Mouse (Mus musculus) ES-Bruce4 (cell line): Measurements from ENCODE around the gene Fkbp5. TPM values are rescaled to one million over a fixed set of nuclear protein-coding genes. Genes with fewer than 3 reads are reported as not detected.

Experiments used
- H3K27ac ChIP-seq: 2 replicates; pipeline ENCODE4 v1.5.1; 2012; ENCODE audit warnings: low read length, inconsistent platforms; ENCODE audit not compliant: insufficient read depth
- H3K27me3 ChIP-seq: 2 replicates; pipeline ENCODE4 v1.6.1; 2012; ENCODE audit warnings: mild to moderate bottlenecking, low read length, inconsistent platforms; ENCODE audit not compliant: control insufficient read depth, poor library complexity, insufficient read depth, severe bottlenecking
- H3K36me3 ChIP-seq: 2 replicates; pipeline ENCODE4 v1.6.1; 2012; ENCODE audit warnings: inconsistent platforms, mild to moderate bottlenecking, low read length, moderate library complexity; ENCODE audit not compliant: control insufficient read depth, poor library complexity, insufficient read depth, severe bottlenecking
- H3K4me1 ChIP-seq: one replicate; pipeline ENCODE4 v1.8.1; 2011; ENCODE audit warnings: low read length; ENCODE audit not compliant: control insufficient read depth, insufficient read depth
- H3K4me3 ChIP-seq: 2 replicates; pipeline ENCODE4 v1.5.1; 2011; ENCODE audit warnings: low read depth, mild to moderate bottlenecking, low read length
- H3K9ac ChIP-seq: 2 replicates; pipeline ENCODE4 v1.6.1; 2012; ENCODE audit warnings: low read depth, mild to moderate bottlenecking, inconsistent platforms; ENCODE audit not compliant: poor library complexity, severe bottlenecking
- H3K9me3 ChIP-seq: replicated peaks from 2 replicates; pipeline ENCODE4 v1.6.1; 2012; ENCODE audit warnings: mild to moderate bottlenecking, low read length, inconsistent platforms; ENCODE audit not compliant: control insufficient read depth, poor library complexity, insufficient read depth, severe bottlenecking
- CTCF ChIP-seq: IDR thresholded peaks from one replicate; pipeline ENCODE4 v1.8.1; 2011; ENCODE audit warnings: low read depth, low read length
- EP300 ChIP-seq: IDR thresholded peaks from 2 replicates; pipeline ENCODE4 v1.6.1; 2011; ENCODE audit warnings: low read depth, low read length; ENCODE audit not compliant: insufficient read depth
- POLR2A ChIP-seq: IDR thresholded peaks from one replicate; pipeline ENCODE4 v1.8.1; 2011; ENCODE audit warnings: low read length; ENCODE audit not compliant: insufficient read depth
- polyA plus RNA-seq: library from polyadenylated mRNA; stranded (reverse); fragments of >200 nt; gene quantifications from 2 replicates; pipeline ENCODE4 v1.2.4, GENCODE M21; 2011; ENCODE audit warnings: low read depth; ENCODE audit not compliant: missing spikeins, insufficient read depth, insufficient read length

The Fkbp5 gene
- polyA plus RNA-seq, 1 experiment = 67.1 TPM

DNA sequence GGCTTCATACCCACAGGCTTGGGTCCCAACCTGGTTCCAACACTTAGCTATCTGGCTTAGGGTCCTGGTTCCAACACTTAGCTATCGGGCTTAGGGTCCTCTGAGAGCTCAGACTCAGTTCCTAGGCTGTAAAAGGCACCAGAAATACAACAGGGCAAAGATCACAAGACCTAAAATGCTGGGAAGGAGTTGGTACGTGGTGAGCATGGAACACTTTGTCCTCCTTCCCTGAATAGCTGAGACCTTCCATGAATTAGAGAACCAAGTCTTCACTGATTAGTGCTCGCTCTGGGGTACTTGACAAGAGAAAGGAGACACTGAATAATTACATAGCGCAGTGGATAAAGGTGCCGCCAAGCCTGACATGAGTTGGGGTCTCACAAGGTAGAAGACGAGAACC, 4.6 kb upstream of the Fkbp5 start:
- Histone ChIP-seq H3K9ac (no peak overlapping the region), H3K9me3 (no peaks in the 10 kb centered on the region), H3K4me1 (peaks cover 6% of the 10 kb centered on the region), H3K27me3 (no peaks in the 10 kb centered on the region), H3K4me3 (no peak overlapping the region), H3K27ac (no peak overlapping the region), H3K36me3 (no peaks in the 10 kb centered on the region)
- no peak for TF ChIP-seq EP300

DNA sequence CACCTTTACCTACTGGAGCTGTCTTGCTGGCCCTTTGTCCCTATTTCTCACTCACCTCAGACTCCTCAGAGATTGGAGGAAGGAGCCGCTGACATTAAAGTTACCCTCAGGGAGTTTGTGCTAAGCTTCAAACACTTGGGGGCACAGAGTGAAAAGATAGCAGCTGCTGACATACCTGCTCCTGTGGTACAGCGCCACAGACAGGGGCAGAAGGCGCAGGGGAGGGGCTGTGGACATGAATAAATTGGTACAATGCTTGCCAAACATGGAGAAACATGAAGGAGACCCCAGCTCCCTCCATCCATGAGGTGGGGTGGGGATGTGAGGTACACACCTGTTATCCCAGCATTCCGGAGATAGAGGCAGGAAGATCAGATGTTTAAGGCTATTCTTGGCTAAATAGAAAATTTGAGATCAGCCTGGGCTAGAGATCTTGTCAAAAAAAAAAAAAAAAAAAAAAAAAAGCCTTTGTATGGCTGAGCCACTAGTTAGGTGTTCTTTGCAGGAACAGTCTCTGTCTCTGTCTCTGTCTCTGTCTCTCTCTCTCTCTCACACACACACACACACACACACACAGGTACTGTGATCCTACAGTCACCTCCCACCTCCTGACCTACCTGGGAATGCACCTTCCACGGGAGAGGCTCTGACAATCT, 3.9 kb upstream of the Fkbp5 start:
- TF ChIP-seq EP300 (no peak), CTCF (no peak), POLR2A (no peak)
- Histone ChIP-seq H3K9me3 (no peaks in the 10 kb centered on the region), H3K27me3 (no peaks in the 10 kb centered on the region), H3K36me3 (no peaks in the 10 kb centered on the region), H3K9ac (no peak overlapping the region), H3K4me3 (no peak overlapping the region), H3K27ac (no peak overlapping the region), H3K4me1 (peaks cover 6% of the 10 kb centered on the region)

DNA sequence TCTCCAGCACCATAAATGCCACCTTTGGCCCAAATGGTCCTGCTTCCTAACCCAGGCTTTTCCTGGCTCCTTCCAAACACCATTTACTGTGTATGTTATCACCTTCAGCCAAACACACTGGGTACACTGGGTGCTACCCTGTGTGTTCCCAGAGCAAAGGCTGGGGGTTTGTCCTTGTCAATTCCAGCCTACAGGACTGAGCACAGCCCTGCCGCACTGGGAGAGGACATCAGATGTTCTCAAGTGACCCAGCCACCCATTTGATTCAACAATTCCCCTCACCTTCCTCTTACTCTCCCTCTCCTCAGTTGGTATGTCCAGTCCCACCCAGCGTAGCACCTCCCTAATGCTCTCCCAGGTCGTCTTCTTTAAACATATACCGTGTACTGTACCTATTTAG, 3.2 kb upstream of the Fkbp5 start:
- TF ChIP-seq POLR2A (no peak), EP300 (no peak), CTCF (no peak)
- no peak overlapping the region for H3K27ac ChIP-seq
- H3K36me3 ChIP-seq = no peaks in the 10 kb centered on the region
- no peak overlapping the region for H3K4me3 ChIP-seq
- no peaks in the 10 kb centered on the region for H3K9me3 ChIP-seq
- H3K27me3 ChIP-seq = no peaks in the 10 kb centered on the region
- H3K9ac ChIP-seq = no peak overlapping the region
- peaks cover 6% of the 10 kb centered on the region for H3K4me1 ChIP-seq

DNA sequence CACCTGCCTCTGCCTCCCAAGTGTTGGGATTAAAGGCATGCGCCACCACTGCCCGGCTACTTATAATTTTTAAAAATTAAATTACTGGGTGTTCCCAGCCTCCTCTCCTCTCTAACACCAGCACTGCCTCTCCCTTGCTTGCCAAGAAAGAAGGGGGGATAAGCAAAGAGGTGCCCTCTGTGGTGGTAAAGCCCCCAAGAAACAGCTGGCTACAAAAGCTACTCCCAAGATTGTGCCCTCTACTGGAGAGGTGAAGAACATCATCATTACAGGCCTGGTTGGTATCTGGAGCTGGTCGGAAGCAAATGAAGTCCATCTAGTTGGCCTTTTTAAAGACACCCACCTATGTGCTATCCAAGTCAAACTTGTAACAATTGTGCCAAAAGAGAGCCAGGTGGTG, 2.5 kb upstream of the Fkbp5 start:
- H3K4me3 ChIP-seq = no peak overlapping the region
- peaks cover 6% of the 10 kb centered on the region for H3K4me1 ChIP-seq
- no peaks in the 10 kb centered on the region for H3K9me3 ChIP-seq
- H3K27me3 ChIP-seq = no peaks in the 10 kb centered on the region
- H3K9ac ChIP-seq = no peak overlapping the region
- no peak for TF ChIP-seq POLR2A
- TF ChIP-seq CTCF = peak; percentile 23
- H3K36me3 ChIP-seq = no peaks in the 10 kb centered on the region
- no peak overlapping the region for H3K27ac ChIP-seq

DNA sequence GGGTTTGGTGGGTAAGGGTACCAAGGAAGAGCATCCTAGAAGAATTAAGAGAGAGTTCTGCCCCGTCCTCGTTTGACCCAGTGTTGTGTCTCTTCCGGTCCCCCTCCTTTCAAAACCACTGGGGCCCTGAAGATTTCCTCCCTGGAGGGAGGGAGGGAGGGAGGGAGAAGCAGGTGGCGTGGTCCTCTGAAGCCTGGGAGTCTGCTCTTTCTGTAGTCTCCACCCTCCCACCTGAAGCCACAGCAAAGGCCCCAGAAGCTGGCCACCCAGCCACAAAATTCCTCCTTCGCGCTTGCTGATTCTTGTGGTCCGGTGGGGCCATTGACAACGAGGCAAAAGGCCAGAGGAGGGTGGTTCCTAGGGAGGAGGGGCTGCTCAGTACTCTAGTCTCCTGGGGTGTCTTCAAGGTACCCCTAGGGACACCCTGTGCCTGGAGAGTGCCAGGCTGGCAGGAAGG, 1.3 kb upstream of the Fkbp5 start:
- TF ChIP-seq POLR2A (no peak), EP300 (no peak), CTCF (no peak)
- H3K36me3 ChIP-seq = no peaks in the 10 kb centered on the region
- H3K9me3 ChIP-seq = no peaks in the 10 kb centered on the region
- H3K9ac ChIP-seq = peak overlapping the region; percentile 71
- H3K4me3 ChIP-seq = peak overlapping the region; percentile 49
- H3K27me3 ChIP-seq = no peaks in the 10 kb centered on the region
- peak overlapping the region; percentile 23 for H3K27ac ChIP-seq
- peaks cover 2% of the 10 kb centered on the region for H3K4me1 ChIP-seq

DNA sequence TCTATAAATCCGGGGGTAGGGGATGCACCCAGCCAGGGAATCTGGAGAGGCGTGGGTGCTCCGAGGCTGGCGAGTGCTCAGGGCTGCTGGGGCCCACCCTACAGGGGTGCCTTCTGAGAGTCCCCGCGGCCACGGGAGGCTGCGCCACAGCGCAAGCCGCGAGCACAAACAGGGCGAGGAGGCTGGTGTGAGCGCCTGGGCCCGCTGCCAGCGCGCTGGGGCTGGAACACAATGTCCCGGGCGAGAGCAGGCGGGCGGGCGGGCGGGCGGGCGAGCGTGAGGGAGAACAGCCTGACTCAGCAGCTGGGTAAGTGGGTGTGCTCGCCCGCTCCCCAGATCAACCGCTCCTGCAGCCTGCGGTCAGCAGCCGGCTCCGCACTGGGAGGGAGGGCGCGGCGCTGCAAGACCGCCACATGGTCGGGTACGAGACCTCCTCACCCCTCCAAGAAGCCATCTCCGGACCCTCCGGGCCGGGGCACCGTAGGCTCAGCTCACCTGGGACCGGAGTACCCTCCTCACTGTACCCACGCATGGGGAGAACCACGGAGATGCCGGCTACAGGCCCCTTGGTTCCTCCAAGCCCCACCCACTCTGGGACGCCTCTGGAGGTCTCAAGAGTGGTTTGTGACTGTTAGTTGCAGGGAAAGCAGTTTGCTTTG, 758 bp upstream of the Fkbp5 start:
- Histone ChIP-seq H3K9ac (peak overlapping the region; percentile 71), H3K4me3 (peak overlapping the region; percentile 49), H3K27me3 (no peaks in the 10 kb centered on the region), H3K4me1 (peaks cover 2% of the 10 kb centered on the region), H3K36me3 (no peaks in the 10 kb centered on the region), H3K9me3 (no peaks in the 10 kb centered on the region), H3K27ac (no peak overlapping the region)
- no peak for TF ChIP-seq CTCF
- TF ChIP-seq EP300 = no peak
- TF ChIP-seq POLR2A = no peak
